Mouse (Mus musculus) heart, postnatal 10 days (tissue): Measurements from ENCODE around the gene Ess2. TPM values are rescaled to one million over a fixed set of nuclear protein-coding genes. Genes with fewer than 3 reads are reported as not detected.

Experiments used
- DNase-seq, 2 experiments: peaks; one replicate each; pipeline ENCODE4 v3.0.0; 2021
- intact Hi-C: fragments of 180-260 bp; cut with DNase I; formaldehyde crosslinking; loops from one replicate; pipeline ENCODE4 v1.15.1; 2025
- total RNA-seq, 2 experiments: library from RNA; stranded (reverse); gene quantifications; 2 replicates each; pipeline ENCODE4 v1.2.3; 2021

The Ess2 gene
- total RNA-seq, 2 experiments from 2014 or later: 16.3 to 16.5 TPM

DNA sequence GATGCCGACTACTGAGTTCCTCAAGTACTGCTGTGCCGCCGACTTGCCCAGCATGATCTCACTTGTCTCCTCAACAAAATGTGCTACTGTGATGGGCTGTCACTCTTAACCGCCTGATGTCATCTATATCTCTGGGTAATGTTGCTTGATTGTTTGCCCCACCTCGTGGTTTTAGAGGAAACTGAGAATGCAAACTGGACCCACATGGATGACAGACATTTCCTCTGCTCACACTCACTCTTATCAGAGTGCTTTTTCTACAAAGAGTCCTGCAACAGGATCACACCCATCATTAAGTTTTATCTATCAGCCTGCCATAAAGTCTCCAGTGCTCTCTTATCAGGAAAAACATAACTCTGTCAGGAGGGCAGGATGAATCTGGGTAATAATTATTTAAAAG is 39.9 kb downstream of the Ess2 start:
- DNase-seq: no peak
- intact Hi-C loops: no loop called here

GRCm38 (mm10) chr16:17865770-17866169 is 45.4 kb downstream of the Ess2 start:
- intact Hi-C loops: no loop called here
- no peak for DNase-seq

- intact Hi-C loops: no loop called here
- no peak for DNase-seq
Measured at GRCm38 (mm10) chr16:17865293-17865692, 45.9 kb downstream of the Ess2 start.

DNA sequence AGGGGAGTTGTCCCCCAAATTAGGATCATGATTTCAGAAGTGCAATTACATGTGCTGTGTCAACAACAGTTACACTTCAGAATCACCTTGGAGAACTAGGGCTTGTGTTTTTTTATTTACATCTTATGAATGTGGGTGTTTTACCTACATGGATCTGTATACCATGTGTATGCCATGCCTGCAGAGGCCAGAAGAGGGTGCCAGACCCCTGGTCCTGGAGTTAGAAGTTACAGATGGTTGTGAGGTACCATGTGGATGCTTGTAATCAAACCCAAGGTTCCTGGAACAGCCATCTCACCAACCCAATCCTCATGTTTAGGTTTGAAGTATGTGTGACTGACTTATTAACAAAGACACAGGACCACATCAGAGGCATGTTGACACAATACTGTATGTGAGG is 52.6 kb downstream of the Ess2 start:
- intact Hi-C loops: loop anchor here (5.0 kb wide), 1 partner anchor 129 kb away; no protein-coding TSS in a partner anchor
- DNase-seq: peak in 1 of 2 experiments; percentile 34

- intact Hi-C loops: loop anchor here (5.0 kb wide), 1 partner anchor 130 kb away; no protein-coding TSS in a partner anchor
Measured at GRCm38 (mm10) chr16:17857157-17857556, 54.0 kb downstream of the Ess2 start.

DNA sequence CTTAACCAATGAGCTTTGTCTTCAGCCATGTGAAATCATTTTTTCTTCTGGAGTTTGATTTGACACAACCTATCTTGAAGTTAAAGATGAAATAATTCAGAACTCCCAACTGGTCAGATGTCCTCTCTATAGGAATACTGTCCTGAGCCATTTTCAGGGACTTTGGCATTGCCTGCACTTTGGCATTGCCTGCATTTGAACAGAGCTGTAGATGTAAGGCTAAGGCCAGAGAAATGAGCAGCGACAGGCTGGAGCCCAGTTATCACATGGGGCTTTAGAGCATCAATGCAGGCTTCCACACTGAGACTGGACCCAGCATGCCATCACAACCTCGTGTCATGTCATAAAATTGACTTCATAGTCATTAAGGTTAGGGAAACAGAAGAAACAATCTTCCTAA is 57.9 kb downstream of the Ess2 start:
- intact Hi-C loops: no loop called here
- DNase-seq: no peak

More at GRCm38 (mm10) chr16:17857157-17857556, 54.0 kb downstream of the Ess2 start:
- no peak for DNase-seq

- no peak for DNase-seq
- intact Hi-C loops: no loop called here
Measured at GRCm38 (mm10) chr16:17851860-17852259, 59.3 kb downstream of the Ess2 start.

DNA sequence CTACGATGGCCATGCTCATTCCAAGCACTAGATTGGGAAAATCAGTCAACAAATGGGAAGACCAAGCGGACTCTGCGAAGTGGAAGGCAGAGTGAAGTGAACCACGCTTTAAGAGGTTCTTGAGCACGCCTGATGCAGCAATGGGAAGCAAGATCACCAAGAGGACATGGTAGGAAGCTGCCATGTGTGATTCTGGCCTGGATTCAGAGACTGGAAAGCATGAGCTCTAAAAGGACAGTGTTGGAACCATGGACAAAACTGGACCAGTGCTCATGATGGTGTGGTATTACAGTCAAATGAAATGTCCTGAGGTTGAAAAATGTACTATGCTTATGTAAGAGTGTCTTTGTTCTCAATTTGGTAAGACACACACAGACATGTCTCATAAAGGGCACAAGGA is 59.8 kb downstream of the Ess2 start:
- intact Hi-C loops: no loop called here
- DNase-seq: no peak

Other genes with a start within 250 kb of the Ess2 start
- gene Med15, start 178.5 kb downstream of the Ess2 start, total RNA-seq: 10 to 100 TPM; 34.7 to 39.1 TPM
- 10 to 100 TPM; 26.9 to 27.6 TPM for gene Klhl22, start 151.7 kb downstream of the Ess2 start, total RNA-seq
- gene Scarf2, start 114.1 kb downstream of the Ess2 start, total RNA-seq: 10 to 100 TPM; 15.1 to 16.0 TPM
- gene B830017H08Rik, start 78.2 kb downstream of the Ess2 start, total RNA-seq: under 1 TPM in 1 of 2 experiments, not detected in 1; 0.22 TPM
- 1 to 10 TPM; 1.4 TPM for gene Car15, start 73.0 kb downstream of the Ess2 start, total RNA-seq
- under 1 TPM; 0.17 to 0.19 TPM for gene Gm20518, start 19.7 kb downstream of the Ess2 start, total RNA-seq
- under 1 TPM in 1 of 2 experiments, not detected in 1; 0.07 TPM for gene Tssk1, start 17.1 kb downstream of the Ess2 start, total RNA-seq
- gene Dgcr2, start 12.8 kb downstream of the Ess2 start, total RNA-seq: 10 to 100 TPM; 50.8 to 52.7 TPM
- gene Tssk2, start 12.7 kb downstream of the Ess2 start, total RNA-seq: not detected
- not detected for gene Gsc2, start 3.7 kb upstream of the Ess2 start, total RNA-seq
- gene Slc25a1, start 16.9 kb upstream of the Ess2 start, total RNA-seq: 10 to 100 TPM; 12.7 to 13.5 TPM
- gene Vpreb2, start 69.1 kb upstream of the Ess2 start, total RNA-seq: not detected
- gene Dgcr6, start 141.5 kb upstream of the Ess2 start, total RNA-seq: 10 to 100 TPM; 42.8 to 47.4 TPM
- gene Prodh, start 178.9 kb upstream of the Ess2 start, total RNA-seq: 10 to 100 TPM in 1 of 2 experiments, 1 to 10 TPM in 1; 6.4 to 11.4 TPM
- gene Rtn4r, start 216.3 kb upstream of the Ess2 start, total RNA-seq: 1 to 10 TPM; 7.7 to 7.9 TPM